Mouse (Mus musculus) myocyte (in vitro differentiated cells): ENCODE measurements around the gene Zfp131.

Experiments used
- CEBPB ChIP-seq: IDR thresholded peaks from 2 replicates; pipeline ENCODE4 v1.6.1; 2011; ENCODE audit warnings: mild to moderate bottlenecking, moderate library complexity; ENCODE audit not compliant: poor library complexity, insufficient read depth, severe bottlenecking
- E2F4 ChIP-seq: IDR thresholded peaks from one replicate; pipeline ENCODE4 v1.6.1; 2011; ENCODE audit warnings: mild to moderate bottlenecking, control low read depth, moderate library complexity; ENCODE audit not compliant: insufficient read depth
- MAX ChIP-seq: IDR thresholded peaks from one replicate; pipeline ENCODE4 v1.6.1; 2011; ENCODE audit warnings: low read depth, mild to moderate bottlenecking, control low read depth
- MYOD1 ChIP-seq, 3 experiments: IDR thresholded peaks; one replicate each; pipeline ENCODE4 v1.6.1; 2011; ENCODE audit warnings: control low read depth in 2 of 3, low read depth in 2 of 3, mild to moderate bottlenecking in 2 of 3, moderate library complexity in 1 of 3; ENCODE audit not compliant: insufficient read length in 2 of 3, control insufficient read depth in 1 of 3
- MYOG ChIP-seq, 3 experiments: IDR thresholded peaks; one replicate each; pipeline ENCODE4 v1.6.1; 2011; ENCODE audit warnings: control low read depth in 2 of 3, low read depth in 2 of 3, mild to moderate bottlenecking in 2 of 3; ENCODE audit not compliant: insufficient read length in 2 of 3, control insufficient read depth in 1 of 3, insufficient read depth in 1 of 3
- POLR2A ChIP-seq: IDR thresholded peaks from one replicate; pipeline ENCODE4 v1.6.1; 2011; ENCODE audit warnings: low read depth, mild to moderate bottlenecking, control low read depth, moderate library complexity; ENCODE audit not compliant: insufficient read length
- REST ChIP-seq: IDR thresholded peaks from one replicate; pipeline ENCODE4 v1.6.1; 2011; ENCODE audit warnings: mild to moderate bottlenecking, control low read depth, moderate library complexity; ENCODE audit not compliant: insufficient read depth, insufficient read length
- SRF ChIP-seq: IDR thresholded peaks from one replicate; pipeline ENCODE4 v1.6.1; 2011; ENCODE audit warnings: low read depth; ENCODE audit not compliant: control insufficient read depth, insufficient read length
- USF1 ChIP-seq: IDR thresholded peaks from one replicate; pipeline ENCODE4 v1.6.1; 2011; ENCODE audit warnings: low read depth, mild to moderate bottlenecking, control low read depth, moderate library complexity

DNA sequence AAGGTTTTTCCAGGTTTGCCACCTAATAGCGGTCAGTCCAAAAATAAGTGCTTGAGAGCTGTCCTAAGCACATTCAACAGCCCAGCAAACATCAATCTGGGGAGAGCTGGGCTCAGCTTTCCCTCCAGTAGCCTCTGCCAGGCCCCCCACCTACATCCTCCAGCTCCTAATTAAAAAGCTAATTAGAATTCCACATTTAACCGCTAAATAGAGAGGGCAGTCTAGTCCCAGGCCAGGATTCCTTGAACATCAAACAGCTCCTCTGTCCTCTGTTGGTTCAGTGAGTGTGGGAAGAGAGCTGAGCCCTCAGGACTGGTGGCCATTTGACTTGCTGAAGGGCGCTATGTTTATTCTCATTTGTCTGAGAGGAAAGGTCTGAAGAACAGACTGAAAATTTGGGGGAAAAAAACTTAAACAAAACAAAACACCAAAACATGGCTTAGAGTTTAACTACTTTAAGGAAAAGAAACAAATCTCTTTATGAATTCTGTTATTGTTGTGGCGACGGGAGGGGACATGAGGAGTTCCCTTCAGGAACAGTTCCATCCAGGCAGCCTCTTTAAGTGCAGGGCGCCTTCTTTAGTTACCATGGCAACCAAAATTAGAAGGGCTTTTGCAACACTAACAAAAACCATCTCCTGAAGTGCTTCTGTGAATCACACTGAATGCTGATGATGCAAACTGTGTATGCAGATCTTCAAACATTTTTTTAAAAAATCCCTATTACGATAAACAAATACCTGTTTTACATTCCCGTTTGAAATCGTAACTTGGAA, 36.6 kb downstream of the Zfp131 start:
- TF ChIP-seq SRF (no peak), POLR2A (no peak), E2F4 (no peak), USF1 (no peak), MYOD1 (IDR thresholded peaks at IDR 0.05; ENCODE audit: control insufficient read depth in 1 of 3, insufficient read length in 2 of 3, low read depth in 2 of 3) (no peak), CEBPB (no peak), MYOG (IDR thresholded peaks at IDR 0.05; ENCODE audit: control insufficient read depth in 1 of 3, insufficient read depth in 1 of 3, insufficient read length in 2 of 3, low read depth in 2 of 3) (no peak), REST (no peak), MAX (no peak)
